Comparison of ENCODE assay signal across 8 mouse cellular contexts in the genomic region with DNA sequence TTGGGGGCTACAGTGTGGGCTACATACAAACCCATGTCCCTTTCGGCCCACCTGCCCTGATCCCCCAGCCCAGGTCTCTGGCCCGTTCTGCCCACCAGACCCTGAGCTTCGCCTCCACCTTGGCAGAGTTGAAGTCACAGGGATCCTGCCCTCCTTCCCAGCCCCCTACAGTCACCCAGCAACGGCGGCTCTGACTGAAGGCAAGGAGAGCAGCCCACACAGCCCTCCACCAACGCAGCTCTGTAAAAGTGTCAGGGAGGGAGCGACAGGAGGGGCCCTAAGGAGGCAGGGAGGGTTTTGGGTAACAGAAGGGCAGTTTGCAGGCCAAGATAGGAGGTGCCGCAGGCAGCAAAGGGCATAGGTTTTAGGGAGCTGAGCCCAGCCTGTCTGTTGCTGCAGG. TPM values are rescaled to one million over a fixed set of nuclear protein-coding genes. Genes with fewer than 3 reads are reported as not detected.
DNase-seq lines count a peak whose midpoint lies in the region; ATAC-seq and TF ChIP-seq lines count a peak whose summit lies in the region.

No protein-coding gene starts in this region.

- no peak for TF ChIP-seq CTCF in lung, postnatal 0 days (IDR thresholded peaks at IDR 0.05)
- TF ChIP-seq CTCF in olfactory bulb, adult 2 months (IDR thresholded peaks at IDR 0.05; ENCODE audit: insufficient read depth, low read depth, low read length): no peak

- no peak overlapping the region for H3K4me3 ChIP-seq in lung, postnatal 0 days (ENCODE audit: low read depth, low read length)
- 0 out of 2 replicates have a peak overlapping the region, but pooled peaks have one; percentile 11 for H3K4me3 ChIP-seq in intestine, embryonic 16.5 days (ENCODE audit: low read length)
- peak overlapping the region; percentile 61 for H3K4me3 ChIP-seq in olfactory bulb, adult 2 months (ENCODE audit: insufficient read depth, low read depth, low read length)

- peak overlapping the region; percentile 89 for H3K4me2 ChIP-seq in lung, postnatal 0 days (replicated peaks; ENCODE audit: low read depth, low read length)
- H3K4me2 ChIP-seq in intestine, embryonic 16.5 days (ENCODE audit: low read depth, low read length): peak overlapping the region; percentile 75

- 53% methylated on average over 8 of the region's 8 CpGs for WGBS in lung, postnatal 0 days
- 53% methylated on average over 8 of the region's 8 CpGs for WGBS in intestine, embryonic 16.5 days
- WGBS in olfactory bulb, adult 2 months: 31% methylated on average over 8 of the region's 8 CpGs

- peaks cover 3% of the 10 kb centered on the region for H3K36me3 ChIP-seq in lung, postnatal 0 days (ENCODE audit: insufficient read depth, low read length)
- H3K36me3 ChIP-seq in intestine, embryonic 16.5 days (ENCODE audit: control insufficient read depth, insufficient read depth, low read length): peaks cover 14% of the 10 kb centered on the region

- DNase-seq in cerebellum, adult 9-10 months: peak; percentile 48
- no peak for DNase-seq in cerebellum, postnatal 25 days
- DNase-seq in lung, postnatal 0 days (ENCODE audit: low spot score): no peak
- no peak for DNase-seq in lung, adult 18-20 months
- DNase-seq in frontal cortex, postnatal 14 days (ENCODE audit: low spot score in 2 of 2): no peak
- DNase-seq in embryo, embryonic 11 days: no peak

- ATAC-seq in lung, postnatal 0 days: no peak
- no peak for ATAC-seq in intestine, embryonic 16.5 days

- no peak for TF ChIP-seq POLR2A in olfactory bulb, adult 2 months (IDR thresholded peaks at IDR 0.05; ENCODE audit: insufficient read depth, low read depth, low read length)

- peak overlapping the region; percentile 23; the same call in 1 of the 2 replicates for H3K9ac ChIP-seq in lung, postnatal 0 days (replicated peaks; ENCODE audit: low read depth)
- peak overlapping the region; percentile 91 for H3K9ac ChIP-seq in intestine, embryonic 16.5 days (ENCODE audit: low read depth, low read length)

- TF ChIP-seq EP300 in lung, postnatal 0 days (IDR thresholded peaks at IDR 0.05): no peak

- peaks cover 20% of the 10 kb centered on the region for H3K4me1 ChIP-seq in lung, postnatal 0 days (ENCODE audit: insufficient read depth, low read depth, low read length)
- peaks cover 55% of the 10 kb centered on the region for H3K4me1 ChIP-seq in intestine, embryonic 16.5 days (ENCODE audit: control insufficient read depth, insufficient read depth, low read length)
- H3K4me1 ChIP-seq in olfactory bulb, adult 2 months (ENCODE audit: control insufficient read depth, insufficient read depth, low read length): peaks cover 36% of the 10 kb centered on the region

- no peak overlapping the region for H3K27ac ChIP-seq in lung, postnatal 0 days (ENCODE audit: low read length)
- peak overlapping the region; percentile 4; the same call in 1 of the 2 replicates for H3K27ac ChIP-seq in intestine, embryonic 16.5 days (ENCODE audit: low read length)
- peak overlapping the region; percentile 77 for H3K27ac ChIP-seq in olfactory bulb, adult 2 months (ENCODE audit: insufficient read depth, low read depth, low read length)

- no peaks in the 10 kb centered on the region for H3K27me3 ChIP-seq in lung, postnatal 0 days (replicated peaks; ENCODE audit: insufficient read depth, low read length)
- no peaks in the 10 kb centered on the region for H3K27me3 ChIP-seq in intestine, embryonic 16.5 days (replicated peaks; ENCODE audit: control insufficient read depth, insufficient read depth, low read length)

- H3K9me3 ChIP-seq in lung, postnatal 0 days (ENCODE audit: low read length): no peaks in the 10 kb centered on the region
- H3K9me3 ChIP-seq in intestine, embryonic 16.5 days (ENCODE audit: control insufficient read depth, low read length): no peaks in the 10 kb centered on the region

RNA-seq across cellular contexts. Expression of a gene that starts 14.0 kb away (rescaled TPM):
- 7.3 and 7.6 TPM in 2 replicates for polyA plus RNA-seq in lung, postnatal 0 days (2015; fragmentation: Nextera tagmentation; extraction: Ambion mirVana)
- polyA plus RNA-seq in intestine, embryonic 16.5 days (2015; fragmentation: Nextera tagmentation; extraction: Ambion mirVana): 12.9 and 15.1 TPM in 2 replicates
- polyA plus RNA-seq in olfactory bulb, adult 2 months (2012; ENCODE audit: insufficient read depth, insufficient read length, low replicate concordance, missing spikeins): 57.2 TPM in 1 of 2 replicates, not detected in the other

RNA-seq across cellular contexts. Expression of a gene that starts 14.3 kb away (rescaled TPM):
- polyA plus RNA-seq in lung, postnatal 0 days (2015; fragmentation: Nextera tagmentation; extraction: Ambion mirVana): 28.0 and 30.5 TPM in 2 replicates
- polyA plus RNA-seq in intestine, embryonic 16.5 days (2015; fragmentation: Nextera tagmentation; extraction: Ambion mirVana): 63.7 and 65.3 TPM in 2 replicates
- not detected in 2 replicates for polyA plus RNA-seq in olfactory bulb, adult 2 months (2012; ENCODE audit: insufficient read depth, insufficient read length, low replicate concordance, missing spikeins)

RNA-seq across cellular contexts. Expression of a gene that starts 17.4 kb away (rescaled TPM):
- polyA plus RNA-seq in lung, postnatal 0 days (2015; fragmentation: Nextera tagmentation; extraction: Ambion mirVana): 0.13 and 0.16 TPM in 2 replicates
- 0.27 and 0.34 TPM in 2 replicates for polyA plus RNA-seq in intestine, embryonic 16.5 days (2015; fragmentation: Nextera tagmentation; extraction: Ambion mirVana)
- polyA plus RNA-seq in olfactory bulb, adult 2 months (2012; ENCODE audit: insufficient read depth, insufficient read length, low replicate concordance, missing spikeins): not detected in 2 replicates

RNA-seq across cellular contexts. Expression of a gene that starts 30.1 kb away (rescaled TPM):
- polyA plus RNA-seq in lung, postnatal 0 days (2015; fragmentation: Nextera tagmentation; extraction: Ambion mirVana): 57.4 and 88.8 TPM in 2 replicates
- polyA plus RNA-seq in intestine, embryonic 16.5 days (2015; fragmentation: Nextera tagmentation; extraction: Ambion mirVana): 78.6 and 79.8 TPM in 2 replicates
- polyA plus RNA-seq in olfactory bulb, adult 2 months (2012; ENCODE audit: insufficient read depth, insufficient read length, low replicate concordance, missing spikeins): not detected in 2 replicates

RNA-seq across cellular contexts. Expression of a gene that starts 36.4 kb away (rescaled TPM):
- 17.6 and 28.6 TPM in 2 replicates for polyA plus RNA-seq in lung, postnatal 0 days (2015; fragmentation: Nextera tagmentation; extraction: Ambion mirVana)
- 24.9 and 25.6 TPM in 2 replicates for polyA plus RNA-seq in intestine, embryonic 16.5 days (2015; fragmentation: Nextera tagmentation; extraction: Ambion mirVana)
- 431 and 581 TPM in 2 replicates for polyA plus RNA-seq in olfactory bulb, adult 2 months (2012; ENCODE audit: insufficient read depth, insufficient read length, low replicate concordance, missing spikeins)

Comparison
In these comparisons a context has a peak if more than half of its experiments do, and no peak if none do; other contexts are left out.
1. RNA of a gene that starts 14.3 kb away (polyA plus RNA-seq): 63.7 to 65.3 TPM in intestine, embryonic 16.5 days and 28.0 to 30.5 TPM in lung, postnatal 0 days; not detected in olfactory bulb, adult 2 months; every median in the first group is over 10 times any median in the second.